Mouse (Mus musculus): ENCODE data around the gene Atp10b.
"Not testable (repeated sequence)": the region's sequence is repeated elsewhere in the genome, so short reads cannot be mapped to it uniquely, and the experiment has no call there.

DNA sequence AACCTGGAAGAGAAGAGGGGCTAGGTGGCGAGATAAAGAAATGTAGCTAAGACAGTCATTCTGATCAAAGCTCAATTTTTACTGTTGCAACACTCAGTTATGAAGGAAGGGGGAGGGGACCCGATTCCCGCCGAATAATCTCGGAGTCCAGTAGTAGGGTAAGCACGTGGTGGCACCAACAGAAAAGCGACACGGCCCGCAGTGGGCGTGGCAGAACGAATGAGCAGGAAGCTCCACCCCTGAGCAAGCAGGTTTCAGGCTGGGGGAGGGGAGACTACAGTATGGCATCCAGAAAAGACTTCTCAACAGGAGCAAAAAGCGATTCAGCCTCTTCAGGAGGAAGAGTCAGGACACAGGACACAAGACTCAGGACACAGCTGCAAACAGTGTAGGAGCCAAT lies 23.1 kb upstream of the Atp10b start:
- TF ChIP-seq CTCF (conservative IDR thresholded peaks at IDR 0.05; ENCODE audit: insufficient read depth, insufficient read length, low read depth, low read length); POLR2A (IDR thresholded peaks at IDR 0.05; ENCODE audit: low read depth, low read length): not testable (repeated sequence)
